Mouse (Mus musculus) liver, adult 2 months (tissue): ENCODE measurements at regions not wholly inside any gene's neighbourhood (a gene's known extent, or its start where the extent isn't known, plus 50 kb on each side); places are given as distances from the start of the nearest gene placed in this dataset.

Source experiments
- CTCF ChIP-seq: fragments of 200-500 bp; IDR thresholded peaks from 2 replicates; pipeline ENCODE4 v1.5.1; 2011; ENCODE audit warnings: low read depth, low read length, control low read depth
- POLR2A ChIP-seq: fragments of 200-500 bp; IDR thresholded peaks from 2 replicates; pipeline ENCODE4 v1.6.1; 2011; ENCODE audit warnings: low read length, control low read depth; ENCODE audit not compliant: insufficient read depth; ENCODE audit errors: extremely low read depth

- TF ChIP-seq POLR2A (no peak), CTCF (no peak)
Observed at GRCm38 (mm10) chr5:42987710-42988466, 245.1 kb upstream of the Cpeb2 start.
